Mouse (Mus musculus) cerebellum, adult 9-11 months (tissue): ENCODE measurements around the gene Sipa1l1.
"Not testable (repeated sequence)": the region's sequence is repeated elsewhere in the genome, so short reads cannot be mapped to it uniquely, and the experiment has no call there.

Source experiments
- DNase-seq: peaks from one replicate; pipeline ENCODE4 v3.0.0; 2022

Sipa1l1 gene

DNA sequence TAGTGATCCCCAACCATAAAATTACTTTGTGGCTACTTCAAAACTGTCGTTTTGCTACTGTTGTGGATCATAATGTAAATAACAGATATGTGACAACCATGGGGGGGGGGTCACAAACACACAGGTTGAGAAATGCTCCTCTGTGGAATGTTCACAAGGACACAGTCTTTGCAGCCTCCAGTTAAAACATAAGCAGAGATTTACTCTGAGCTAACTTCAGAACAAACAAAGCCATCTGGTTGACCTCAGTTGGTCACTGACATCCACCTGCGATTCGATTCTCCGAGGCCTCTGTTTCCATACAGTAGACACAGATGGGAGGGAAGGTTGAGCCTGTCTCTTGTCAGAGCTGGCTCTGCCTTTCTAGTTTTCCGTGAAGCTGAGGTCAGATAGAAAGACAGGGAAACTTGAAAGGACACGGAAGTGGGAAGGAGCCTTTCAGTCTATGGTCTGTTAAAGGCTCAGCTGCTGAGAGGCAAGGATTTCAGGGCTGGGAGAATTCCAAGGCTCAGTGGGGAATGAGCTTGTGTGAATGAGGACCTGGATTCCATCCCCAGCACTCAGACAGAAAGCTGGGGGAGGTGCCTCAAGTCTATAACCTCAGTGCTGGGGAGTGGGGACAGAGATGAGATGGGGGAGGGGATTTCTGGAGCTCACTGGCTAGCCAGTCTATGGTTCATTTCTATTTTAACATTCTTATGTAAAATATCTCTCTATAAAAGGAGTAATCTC is 317.9 kb downstream of the Sipa1l1 start:
- DNase-seq, result no peak

DNA sequence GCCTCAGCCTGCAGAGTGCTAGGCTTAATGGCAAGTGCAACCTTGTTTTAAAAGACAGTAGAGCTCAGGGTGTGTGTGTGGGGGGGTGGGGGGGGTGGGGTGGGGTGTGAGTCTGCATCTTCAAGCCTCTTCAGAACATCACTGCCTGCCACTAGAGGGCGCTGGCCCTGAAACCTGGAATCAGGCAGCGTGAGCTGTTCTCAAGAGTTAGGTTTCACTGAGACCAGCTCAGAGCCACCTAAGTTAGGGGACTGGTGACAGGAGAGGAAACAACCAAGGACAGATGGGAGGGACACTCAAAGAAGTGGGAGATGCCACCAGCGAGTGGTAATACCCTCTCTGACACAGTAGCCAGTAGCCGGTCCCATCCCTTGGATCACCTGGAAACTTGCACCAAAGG is 320.0 kb downstream of the Sipa1l1 start:
- DNase-seq, result no peak

DNA sequence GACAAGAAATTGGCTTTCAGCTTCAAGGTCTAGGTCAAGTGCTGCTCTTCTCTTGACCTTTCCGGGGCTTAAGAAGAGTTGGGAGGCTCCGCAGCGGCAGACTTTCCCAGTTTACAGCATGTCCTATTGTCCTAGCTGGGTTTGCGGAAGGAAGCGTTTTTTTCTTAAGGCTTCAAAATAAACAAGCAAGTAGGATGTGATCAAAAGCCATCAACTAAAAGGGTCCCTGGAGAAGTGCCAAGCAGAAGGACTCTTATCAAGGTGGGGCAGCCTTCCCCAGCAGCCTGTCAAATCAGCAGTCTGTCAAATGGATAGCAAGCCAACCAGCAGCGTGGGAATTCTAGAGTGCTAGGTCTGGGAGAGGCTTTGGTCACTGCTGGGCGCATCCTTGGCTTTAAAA is 320.5 kb downstream of the Sipa1l1 start:
- no peak for DNase-seq

DNA sequence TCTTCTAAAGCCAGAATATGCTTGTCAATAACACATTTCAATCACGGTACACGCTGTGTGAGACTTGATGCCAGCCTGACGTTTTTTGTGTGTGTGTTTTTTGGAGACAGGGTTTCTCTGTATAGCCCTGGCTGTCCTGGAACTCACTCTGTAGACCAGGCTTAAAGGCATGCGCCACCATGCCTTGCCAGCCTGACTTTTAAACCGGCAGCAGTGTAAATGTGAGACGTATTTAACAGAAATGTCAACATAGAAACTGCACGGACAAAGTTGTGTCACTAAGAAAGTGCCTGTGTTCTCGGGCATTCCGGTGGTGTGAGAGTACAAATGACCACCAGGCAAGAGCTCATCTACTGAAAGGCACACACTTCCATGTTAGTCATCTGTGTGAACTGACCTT is 323.3 kb downstream of the Sipa1l1 start:
- DNase-seq, result no peak

DNA sequence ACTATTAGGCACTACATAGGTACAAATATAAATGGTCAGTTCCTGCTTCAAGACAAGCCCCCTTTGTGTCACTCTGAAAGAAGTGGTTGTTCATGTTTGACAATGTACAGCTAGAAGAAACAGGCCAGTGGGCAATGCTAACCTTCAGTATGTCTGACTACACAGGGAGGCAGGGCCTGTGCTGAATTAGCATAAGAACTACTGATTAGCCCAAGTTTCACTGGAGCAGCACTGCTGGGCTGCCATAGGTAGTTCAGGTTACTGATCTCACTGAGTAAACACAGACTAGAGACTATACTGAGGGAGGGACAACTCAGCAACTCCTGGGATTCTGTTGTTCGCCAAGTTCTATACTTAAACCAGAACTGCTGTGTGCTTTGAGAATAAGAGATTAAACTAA is 324.1 kb downstream of the Sipa1l1 start:
- DNase-seq, result not testable (repeated sequence)

DNA sequence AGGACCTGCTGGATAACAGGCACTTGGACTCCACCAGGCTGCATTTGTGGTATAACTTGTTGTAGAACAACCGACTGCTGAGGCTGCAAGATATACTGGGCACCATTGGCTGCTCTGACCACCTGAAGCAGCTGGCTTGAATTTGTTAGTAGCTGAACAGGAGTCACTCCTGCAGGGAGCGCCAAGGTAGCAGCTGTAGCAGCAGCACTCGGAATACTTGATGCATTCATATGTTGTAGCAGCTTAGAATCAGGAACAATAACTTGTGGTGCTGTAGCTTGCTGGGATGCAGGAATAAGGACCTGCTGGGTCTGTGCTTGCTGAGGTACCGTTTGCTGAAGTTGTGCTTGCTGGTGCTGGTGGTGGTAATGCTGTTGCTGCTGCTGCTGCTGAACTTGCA is 326.8 kb downstream of the Sipa1l1 start:
- no peak for DNase-seq

DNA sequence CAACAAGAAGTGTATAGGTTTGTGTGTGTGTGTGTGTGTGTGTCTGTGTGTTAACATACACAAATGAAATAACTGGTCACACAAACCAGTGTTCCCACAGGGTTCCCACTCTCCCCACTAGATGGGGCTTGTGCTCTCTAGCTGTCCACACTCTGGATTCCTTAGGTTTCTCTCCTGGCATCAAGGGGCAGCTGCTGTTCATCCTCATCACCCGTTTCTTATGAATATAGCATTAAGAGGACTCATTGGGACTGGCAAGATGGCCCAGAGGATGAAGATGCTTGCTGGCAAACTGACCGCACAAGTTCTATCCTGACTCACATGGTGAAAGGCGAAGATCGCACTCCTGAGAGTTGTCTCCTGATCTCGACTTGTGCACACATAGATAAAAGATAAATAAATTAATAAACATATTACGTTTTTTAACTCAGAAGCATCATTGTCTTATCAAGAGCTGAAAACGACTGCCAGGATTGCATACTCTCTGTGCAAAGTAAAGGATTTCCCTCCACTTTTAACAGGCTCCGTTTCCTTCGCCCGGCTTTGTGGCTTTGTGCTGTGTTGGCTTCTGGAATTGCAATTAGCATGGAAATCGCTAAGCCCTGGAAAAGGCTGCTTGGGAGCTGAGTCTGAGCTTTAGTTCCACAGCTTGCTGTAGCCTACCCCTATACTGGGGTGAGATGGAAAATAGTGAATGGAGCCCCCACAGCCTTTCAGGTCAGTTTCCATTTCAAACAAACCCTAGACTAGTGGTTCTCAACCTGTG is 328.9 kb downstream of the Sipa1l1 start:
- peak; percentile 21 for DNase-seq

DNA sequence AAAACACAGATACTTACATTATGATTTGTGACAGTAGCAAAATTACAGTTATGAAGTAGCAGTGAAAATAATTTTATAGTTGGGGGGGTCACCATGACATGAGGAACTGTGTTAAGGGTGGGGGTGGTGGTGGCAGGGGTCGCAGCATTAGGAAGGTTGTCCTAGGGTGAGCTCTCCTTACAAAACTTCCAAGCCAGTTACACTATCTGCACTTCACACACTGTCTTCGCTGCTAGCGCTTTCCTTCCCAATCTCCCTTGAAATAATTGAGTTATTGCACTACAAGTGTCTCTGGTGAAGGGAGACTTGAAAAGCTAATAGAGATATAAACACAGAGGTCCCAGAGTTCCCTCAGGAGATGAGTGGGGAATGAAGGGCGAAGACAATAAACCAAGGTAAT is 329.6 kb downstream of the Sipa1l1 start:
- DNase-seq, result no peak

DNA sequence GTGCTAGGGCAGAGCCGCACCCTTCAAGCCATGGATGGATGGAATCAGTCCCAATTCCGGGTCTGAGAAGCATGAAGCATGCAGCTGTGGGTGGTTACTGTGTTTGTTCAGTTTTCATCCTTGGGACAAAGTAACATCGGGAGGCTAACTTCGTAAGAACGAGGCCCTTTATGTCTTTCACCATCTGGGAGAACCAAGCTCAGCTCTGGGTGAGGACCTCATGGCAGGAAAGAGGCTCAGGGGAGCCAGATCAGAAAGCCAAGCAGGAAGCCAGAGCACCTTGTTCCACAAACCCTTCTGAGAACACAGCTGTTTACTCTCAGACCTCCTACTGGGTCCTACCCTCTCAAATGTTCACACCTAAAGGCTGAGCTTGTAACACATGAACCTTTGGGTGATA is 330.6 kb downstream of the Sipa1l1 start:
- DNase-seq, result no peak
